Mouse (Mus musculus) activated CD4-positive, CD25-positive, alpha-beta regulatory T cell (primary cell): ENCODE results near the gene Cwh43. TPM values are rescaled to one million over a fixed set of nuclear protein-coding genes. Genes with fewer than 3 reads are reported as not detected.

Experiments used
- polyA plus RNA-seq, 2 experiments: library from polyadenylated mRNA; unstranded; fragments of 100-300 nt; shearing (Covaris generic); gene quantifications; one replicate each; pipeline ENCODE4 v1.2.1; 2017

Cwh43 gene
- under 1 TPM in 1 of 2 experiments, not detected in 1; 0.12 TPM for polyA plus RNA-seq

DNA sequence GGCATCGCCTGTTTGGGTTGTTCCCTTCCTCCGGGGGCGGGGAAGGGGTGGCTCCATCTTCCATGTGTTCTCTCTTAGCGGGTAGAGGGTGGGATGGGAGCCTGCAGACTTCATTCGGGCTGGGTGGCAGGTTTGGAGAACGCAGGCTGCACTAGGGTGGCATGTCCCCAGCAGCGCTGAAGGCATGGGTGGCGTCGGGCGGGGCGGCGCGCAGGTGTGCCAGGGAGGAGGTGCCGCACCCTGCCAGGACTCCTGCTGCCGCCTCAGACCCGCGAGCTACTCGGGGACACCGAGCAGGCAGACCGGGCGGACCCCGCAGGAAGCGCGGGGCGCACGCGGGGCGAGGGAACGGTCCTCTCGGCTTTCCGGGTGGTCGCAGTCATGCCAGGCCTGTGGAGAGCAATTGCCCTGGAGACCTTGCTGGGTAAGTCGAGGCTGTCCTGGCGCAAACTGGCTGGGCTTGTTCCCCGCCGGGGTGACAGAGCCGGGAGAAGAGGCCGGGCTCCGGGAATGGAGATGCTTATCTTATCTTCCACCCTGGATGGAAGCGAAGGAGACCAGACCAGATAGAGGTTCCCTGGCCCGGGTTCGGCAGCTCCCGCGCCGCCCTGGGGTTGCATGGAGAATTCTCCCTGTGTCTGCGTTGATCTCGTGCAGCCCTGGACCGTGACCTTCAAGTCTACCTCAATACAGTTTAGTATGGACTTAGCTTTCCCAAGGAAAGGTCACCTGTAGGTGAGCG is at the start of gene Cwh43:
TSS of gene Cwh43 (plus strand) at position 95 of the 742 bp plus-strand sequence.

DNA sequence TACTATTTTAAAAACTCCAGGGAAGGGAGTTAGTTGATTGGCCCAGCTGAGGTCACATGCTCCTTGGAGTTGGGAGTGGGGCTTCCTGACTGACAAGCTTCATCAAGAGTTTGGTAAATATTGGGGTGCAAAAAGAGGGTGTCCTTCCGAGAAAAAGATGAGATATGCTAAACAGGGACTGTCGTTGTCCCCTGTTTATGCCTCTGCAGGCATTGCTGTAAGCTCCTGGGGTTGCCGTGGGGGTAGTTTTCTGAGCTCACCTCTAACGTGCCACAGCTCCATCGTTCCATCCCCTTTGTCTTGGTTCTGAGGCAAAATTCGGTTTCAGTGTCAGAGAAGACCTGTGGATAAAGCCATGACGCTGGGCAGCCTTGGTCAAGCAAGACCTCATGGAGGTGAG is 74.8 kb downstream of the Cwh43 start, which contains the start of gene Dcun1d4:
TSS of gene Dcun1d4 (plus strand) at position 301 of the 400 bp plus-strand sequence.

Other genes starting within 250 kb of the Cwh43 start
- gene Fryl, start 149.5 kb upstream of the Cwh43 start, polyA plus RNA-seq = 10 to 100 TPM; 56.9 to 96.0 TPM
- 100 to 1,000 TPM; 314 to 328 TPM for gene Ociad1, start 113.3 kb upstream of the Cwh43 start, polyA plus RNA-seq
- under 1 TPM; 0.36 to 0.86 TPM for gene Ociad2, start 65.0 kb upstream of the Cwh43 start, polyA plus RNA-seq
- 10 to 100 TPM; 11.9 to 20.5 TPM for gene Dcun1d4, start 74.9 kb downstream of the Cwh43 start, polyA plus RNA-seq
- 1 to 10 TPM; 1.2 to 1.3 TPM for gene Lrrc66, start 226.5 kb downstream of the Cwh43 start, polyA plus RNA-seq
- 10 to 100 TPM; 10.6 to 15.2 TPM for gene Sgcb, start 241.7 kb downstream of the Cwh43 start, polyA plus RNA-seq
- under 1 TPM in 1 of 2 experiments, not detected in 1; 0.17 TPM for gene Spata18, start 245.3 kb downstream of the Cwh43 start, polyA plus RNA-seq